Mouse (Mus musculus) small intestine, adult 2 months (tissue): ENCODE measurements around the gene Sp2. TPM values are rescaled to one million over a fixed set of nuclear protein-coding genes. Genes with fewer than 3 reads are reported as not detected.
A peak's percentile ranks its signal among the peaks of the same experiment; 100 is the strongest.

Experiments
- H3K27ac ChIP-seq: fragments of 200-500 bp; 2 replicates; pipeline ENCODE4 v1.5.1; 2012; ENCODE audit warnings: low read depth, low read length, control low read depth, inconsistent platforms; ENCODE audit not compliant: insufficient read depth
- H3K27me3 ChIP-seq: fragments of 200-500 bp; 2 replicates; pipeline ENCODE4 v1.6.1; 2012; ENCODE audit warnings: mild to moderate bottlenecking, moderate library complexity, low read length, inconsistent platforms; ENCODE audit not compliant: control insufficient read depth, insufficient read depth
- H3K36me3 ChIP-seq: fragments of 200-500 bp; 2 replicates; pipeline ENCODE4 v1.6.1; 2012; ENCODE audit warnings: mild to moderate bottlenecking, low read length, control low read depth, inconsistent platforms; ENCODE audit not compliant: control insufficient read depth, insufficient read depth
- H3K4me1 ChIP-seq: fragments of 200-500 bp; 2 replicates; pipeline ENCODE4 v1.6.1; 2012; ENCODE audit warnings: low read length, inconsistent platforms, mixed read lengths; ENCODE audit not compliant: control insufficient read depth, insufficient read depth, insufficient read length
- H3K4me3 ChIP-seq: fragments of 200-500 bp; 2 replicates; pipeline ENCODE4 v1.5.1; 2012; ENCODE audit warnings: low read depth, mild to moderate bottlenecking, control low read depth, inconsistent platforms, low read length, moderate library complexity
- CTCF ChIP-seq: fragments of 200-500 bp; IDR thresholded peaks from 2 replicates; pipeline ENCODE4 v1.5.1; 2012; ENCODE audit warnings: low read depth, mild to moderate bottlenecking, control low read depth, inconsistent platforms, low read length, moderate library complexity, mixed read lengths; ENCODE audit not compliant: insufficient replicate concordance, insufficient read length; ENCODE audit errors: extremely low read depth
- POLR2A ChIP-seq: fragments of 200-500 bp; IDR thresholded peaks from 2 replicates; pipeline ENCODE4 v1.6.1; 2012; ENCODE audit warnings: low read depth, mild to moderate bottlenecking, control low read depth, inconsistent platforms, low read length, moderate library complexity
- WGBS: fragments of 180-500 bp; shearing (Covaris S2); methylation state at CpG from one replicate; pipeline ENCODE4 v1.1.7; 2018; 5-methylcytosine and 5-hydroxymethylcytosine counted together
- polyA plus RNA-seq: library from polyadenylated mRNA; depleted of rRNA; stranded (reverse); fragments of >200 nt; gene quantifications from 2 replicates; pipeline ENCODE4 v1.2.3, GENCODE M21; 2012

Sp2 gene
- polyA plus RNA-seq, 1 experiment: 20.1 TPM

DNA sequence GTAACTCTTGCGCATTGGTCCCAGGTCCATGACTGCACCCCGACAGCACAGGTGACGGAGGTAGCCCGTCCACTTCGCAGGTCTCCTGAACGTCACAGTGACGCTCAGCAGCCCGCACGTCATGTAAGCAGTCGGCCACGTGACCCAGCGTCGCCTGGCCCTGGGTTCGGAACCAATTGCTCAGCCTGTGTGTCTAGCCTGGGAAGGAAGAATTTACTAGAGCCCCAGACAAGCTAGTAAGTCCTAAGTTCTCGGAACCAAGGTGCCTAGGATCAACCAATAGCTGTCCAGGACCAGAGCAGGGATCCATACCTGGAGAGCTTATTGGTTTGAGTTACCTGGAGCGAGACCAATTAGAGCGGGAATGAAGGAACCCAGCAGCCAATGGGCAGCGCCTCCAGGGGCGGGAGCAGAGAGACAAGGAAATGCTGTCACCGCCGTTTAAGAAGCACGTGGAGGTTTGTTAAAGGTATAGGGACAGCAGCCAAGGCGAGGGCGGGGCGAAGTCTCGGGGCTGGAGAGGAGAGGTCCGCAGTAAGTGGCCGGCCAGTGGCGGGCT lies 38.9 kb downstream of the Sp2 start, which contains the start of gene Pnpo:
Pnpo (minus strand) TSS at position 241 of the 559 bp plus-strand sequence.
- peak within 1 kb of the TSS; percentile 88 for H3K27ac ChIP-seq
- peak; percentile 45; the same call in 1 of the 2 replicates for TF ChIP-seq POLR2A
- no peak for TF ChIP-seq CTCF
- H3K27me3 ChIP-seq: no peaks in the 10 kb centered on the region
- H3K4me1 ChIP-seq: peaks cover 29% of the 10 kb centered on the region
- peak within 1 kb of the TSS; percentile 65 for H3K4me3 ChIP-seq
- WGBS: under 1% methylated on average over 29 of the region's 29 CpGs
- H3K36me3 ChIP-seq: peaks cover 15% of the 10 kb centered on the region

DNA sequence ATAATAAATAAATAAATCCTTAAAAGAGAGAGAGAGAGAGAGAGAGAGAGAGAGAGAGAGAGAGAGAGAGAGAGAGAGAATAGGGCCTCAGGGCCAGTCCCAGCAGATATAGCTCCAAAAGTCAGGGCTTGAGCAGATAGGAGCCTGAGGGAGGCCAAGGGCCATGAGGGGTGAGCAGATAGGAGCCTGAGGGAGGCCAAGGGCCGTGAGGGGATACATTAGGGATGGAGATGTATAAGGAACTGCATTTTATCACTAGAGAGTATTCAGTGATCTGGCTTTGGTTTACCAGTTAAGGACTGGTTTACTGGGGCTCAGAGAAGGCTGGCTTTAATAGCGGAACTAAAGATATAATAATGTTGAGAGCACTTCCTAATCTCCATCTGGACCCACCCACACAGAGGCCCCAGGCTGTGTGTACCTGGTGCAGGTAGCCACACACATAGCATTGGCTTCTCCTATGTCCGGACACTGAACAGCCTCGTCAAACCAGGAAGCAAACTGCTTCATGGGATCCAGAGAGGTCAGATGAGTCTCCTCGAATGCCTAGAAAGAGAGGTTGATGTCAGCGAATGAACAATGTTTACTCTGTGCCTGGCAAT lies 40.7 kb downstream of the Sp2 start:
- peak overlapping the region; percentile 46 for H3K27ac ChIP-seq
- no peak for TF ChIP-seq POLR2A
- TF ChIP-seq CTCF: no peak
- H3K36me3 ChIP-seq: peaks cover 21% of the 10 kb centered on the region
- WGBS: 32% methylated on average over 6 of the region's 6 CpGs
- H3K4me3 ChIP-seq: no peak overlapping the region
- H3K27me3 ChIP-seq: no peaks in the 10 kb centered on the region
- peaks cover 38% of the 10 kb centered on the region for H3K4me1 ChIP-seq

DNA sequence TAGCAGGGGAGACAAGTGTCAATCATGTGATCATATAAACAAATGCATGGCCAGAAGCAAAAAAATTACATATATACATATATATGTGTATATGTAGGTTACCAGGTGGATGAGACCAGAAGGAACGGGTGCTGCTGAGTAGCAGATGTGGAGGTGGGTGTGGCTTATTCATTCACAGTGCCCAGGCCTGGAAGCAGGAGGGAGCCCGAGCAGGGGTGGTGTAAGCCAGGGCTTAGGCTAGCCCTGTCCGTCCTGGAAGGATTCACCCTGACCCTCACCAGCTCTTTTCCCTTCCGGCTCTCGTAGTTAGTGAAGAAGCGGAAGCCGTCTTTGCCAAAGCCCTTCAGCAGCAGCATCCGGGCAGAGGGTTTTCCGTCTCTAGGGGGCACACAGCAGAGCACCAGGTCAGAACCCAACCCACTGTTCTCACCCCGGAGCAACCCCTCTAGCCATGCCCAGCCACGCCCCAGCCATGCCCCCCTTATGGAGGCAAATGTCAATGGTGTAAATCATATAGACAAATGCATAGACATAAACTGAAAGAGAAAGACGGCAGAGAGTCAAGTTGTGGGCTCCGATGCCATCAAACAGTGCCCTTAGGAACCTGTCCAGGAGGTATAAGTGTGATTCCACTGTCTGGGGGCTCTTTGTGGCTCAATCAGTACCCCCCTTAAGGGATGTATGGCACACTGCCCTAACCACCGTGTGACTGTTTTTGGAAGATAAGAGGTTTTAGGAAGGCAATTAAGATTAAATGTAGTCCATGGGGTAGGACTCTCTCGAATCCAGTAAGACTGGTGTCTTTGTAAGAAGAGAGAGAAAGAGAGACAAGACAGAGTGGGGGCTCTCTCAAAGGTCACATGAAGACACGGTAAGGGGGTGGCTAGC lies 41.9 kb downstream of the Sp2 start:
- Histone ChIP-seq H3K27ac (no peak overlapping the region), H3K27me3 (no peaks in the 10 kb centered on the region), H3K36me3 (peaks cover 31% of the 10 kb centered on the region), H3K4me3 (no peak overlapping the region), H3K4me1 (peaks cover 42% of the 10 kb centered on the region)
- TF ChIP-seq POLR2A (no peak), CTCF (peak; percentile 7; the same call in 1 of the 2 replicates)
- 57% methylated on average over 16 of the region's 16 CpGs for WGBS

DNA sequence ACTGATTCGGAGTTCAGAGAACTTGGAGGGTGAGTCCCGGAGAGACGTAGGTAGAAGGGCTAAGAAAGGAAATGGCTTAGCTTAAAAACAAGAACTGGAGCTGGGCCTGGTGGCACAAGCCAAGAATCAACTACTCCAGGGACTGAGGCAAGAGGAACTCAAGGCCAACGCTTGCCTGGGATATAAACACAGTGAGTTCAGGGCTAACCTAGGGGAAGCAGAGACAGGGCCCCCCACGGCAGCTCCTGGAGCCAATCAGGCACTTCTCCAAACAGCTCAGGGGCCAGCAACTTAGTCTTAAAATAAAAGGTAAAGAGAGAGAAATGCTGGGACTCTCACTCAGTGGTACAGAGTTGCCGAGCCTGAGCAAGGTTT lies 44.3 kb downstream of the Sp2 start:
- 22% methylated on average over 6 of the region's 6 CpGs for WGBS
- Histone ChIP-seq H3K4me3 (no peak overlapping the region), H3K27me3 (no peaks in the 10 kb centered on the region), H3K36me3 (peaks cover 51% of the 10 kb centered on the region), H3K27ac (peak overlapping the region; percentile 99), H3K4me1 (peaks cover 41% of the 10 kb centered on the region)
- TF ChIP-seq POLR2A (no peak), CTCF (no peak)

DNA sequence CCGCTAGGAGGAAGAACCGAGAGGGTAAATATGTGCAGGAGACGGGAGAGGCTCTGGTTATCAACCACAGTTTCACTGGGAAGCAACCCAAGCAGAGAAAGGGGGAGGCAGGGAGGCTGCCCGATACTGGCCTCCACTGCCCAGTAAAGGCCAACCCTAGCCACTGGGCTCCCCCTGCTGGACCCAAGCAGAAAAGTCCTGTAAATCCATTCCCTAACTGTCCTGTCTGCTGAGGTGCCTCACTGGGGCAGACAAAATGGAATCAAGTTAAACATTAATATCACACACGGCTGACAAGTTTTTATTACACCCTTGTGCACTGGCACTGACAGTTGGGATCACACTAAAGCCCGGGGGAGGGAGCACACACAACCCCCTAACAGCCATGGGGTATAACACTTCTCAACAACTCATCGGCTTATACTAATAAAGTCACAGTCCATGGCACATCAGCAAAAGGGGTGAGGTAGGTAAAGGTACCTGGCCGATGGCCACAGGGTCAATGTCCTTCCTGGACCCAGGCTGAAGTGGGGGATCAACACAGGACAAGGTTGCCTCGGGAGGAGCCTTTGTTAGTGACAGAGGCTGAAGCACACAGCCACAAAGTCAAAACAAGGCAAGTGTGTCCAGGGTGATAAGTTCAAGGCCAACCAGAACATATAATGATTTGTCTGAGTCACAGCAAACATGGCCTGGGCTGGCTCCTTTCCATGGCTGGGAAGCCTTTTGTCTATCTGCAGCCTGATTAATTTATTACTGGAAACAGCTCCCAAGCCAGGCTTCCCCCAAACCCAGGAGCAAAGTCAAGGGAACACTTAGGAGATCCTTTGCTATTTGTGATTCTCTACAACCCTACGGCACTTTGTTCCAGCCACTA lies 45.0 kb downstream of the Sp2 start:
- H3K4me3 ChIP-seq: no peak overlapping the region
- TF ChIP-seq POLR2A: 0 out of 2 replicates have a peak, but pooled peaks have one; percentile 10
- TF ChIP-seq CTCF: peak; percentile 82

DNA sequence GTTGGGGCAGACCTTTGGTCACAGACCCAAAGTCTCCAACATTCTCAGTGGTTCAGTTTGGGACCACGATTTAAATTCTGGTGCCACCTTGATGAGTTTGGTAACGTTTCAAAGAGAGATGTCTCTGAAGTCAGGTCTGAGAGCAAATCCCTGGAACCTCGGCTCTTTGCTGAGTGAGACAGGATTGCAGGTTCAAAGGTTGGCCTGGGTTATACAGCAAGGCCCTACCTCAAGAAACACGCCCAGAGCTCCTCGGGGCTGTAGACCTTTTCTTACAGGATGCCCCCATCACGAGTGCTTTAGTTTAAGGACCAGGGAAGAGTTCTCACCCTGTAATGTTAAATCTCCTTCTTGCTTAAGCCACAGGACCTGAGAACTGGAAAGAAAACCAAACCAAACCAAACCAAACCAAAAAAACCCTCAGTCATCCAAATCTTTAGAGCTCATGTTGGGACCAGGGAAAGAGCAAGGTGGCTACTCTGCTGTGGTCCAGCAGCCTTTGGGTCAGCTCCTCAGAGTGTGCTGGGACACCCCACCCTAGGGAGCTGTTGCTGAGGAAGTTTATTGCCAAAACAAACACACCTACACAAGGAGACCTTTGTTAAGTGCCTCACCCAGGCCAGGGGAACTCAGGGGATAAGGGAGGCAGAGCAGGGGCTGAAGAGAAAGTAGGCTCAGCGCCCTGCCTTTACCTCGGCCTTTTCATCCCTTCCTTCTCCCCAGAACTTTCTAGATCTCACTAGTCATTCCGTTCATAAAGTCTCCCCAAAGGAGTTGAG lies 46.7 kb downstream of the Sp2 start:
- peaks cover 39% of the 10 kb centered on the region for H3K4me1 ChIP-seq
- H3K27me3 ChIP-seq: no peaks in the 10 kb centered on the region
- H3K27ac ChIP-seq: peak overlapping the region; percentile 99
- peak overlapping the region; percentile 34; the same call in 1 of the 2 replicates for H3K4me3 ChIP-seq
- 22% methylated on average over 9 of the region's 9 CpGs for WGBS
- TF ChIP-seq POLR2A (0 out of 2 replicates have a peak, but pooled peaks have one; percentile 17), CTCF (no peak)
- peaks cover 66% of the 10 kb centered on the region for H3K36me3 ChIP-seq

More for the DNA sequence above, 45.0 kb downstream of the Sp2 start:
- peak overlapping the region; percentile 99 for H3K27ac ChIP-seq
- H3K4me1 ChIP-seq: peaks cover 39% of the 10 kb centered on the region
- peaks cover 56% of the 10 kb centered on the region for H3K36me3 ChIP-seq
- no peaks in the 10 kb centered on the region for H3K27me3 ChIP-seq
- 12% methylated on average over 10 of the region's 10 CpGs for WGBS
